Mouse (Mus musculus): ENCODE measurements at regions not wholly inside any gene's neighbourhood (a gene's known extent, or its start where the extent isn't known, plus 50 kb on each side); places are given as distances from the start of the nearest gene placed in this dataset.

GRCm38 (mm10) chr8:126526864-126527571 is 52.2 kb upstream of the Tarbp1 start:
- peak; percentile 87 for DNase-seq (ENCODE audit: low read depth, low spot score)
- H3K27ac ChIP-seq (ENCODE audit: control insufficient read depth, low read depth, low read length), result peak overlapping the region; percentile 74
- TF ChIP-seq ZMIZ1 (IDR thresholded peaks at IDR 0.05; ENCODE audit: low read depth, low read length) (no peak), POLR2AphosphoS2 (IDR thresholded peaks at IDR 0.05; ENCODE audit: low read length) (no peak), TAL1 (IDR thresholded peaks at IDR 0.05; ENCODE audit: low read length) (peak; percentile 49), ZKSCAN1 (IDR thresholded peaks at IDR 0.05; ENCODE audit: low read depth, low read length) (no peak), USF1 (IDR thresholded peaks at IDR 0.05; ENCODE audit: low read depth, low read length) (no peak), MYC (IDR thresholded peaks at IDR 0.05; ENCODE audit: low read depth, low read length) (0 out of 2 replicates have a peak, but pooled peaks have one; percentile 41), E2F4 (IDR thresholded peaks at IDR 0.05; ENCODE audit: borderline replicate concordance, low read depth, low read length) (no peak), MYB (IDR thresholded peaks at IDR 0.05; ENCODE audit: low read depth, low read length) (no peak), SIN3A (IDR thresholded peaks at IDR 0.05; ENCODE audit: low read length) (peak; percentile 69), ELF1 (IDR thresholded peaks at IDR 0.05; ENCODE audit: low read depth, low read length) (0 out of 2 replicates have a peak, but pooled peaks have one; percentile 21), KAT2A (conservative IDR thresholded peaks at IDR 0.05; ENCODE audit: low read depth, low read length) (no peak), ZC3H11A (IDR thresholded peaks at IDR 0.05; ENCODE audit: low read depth, low read length) (no peak), NRF1 (IDR thresholded peaks at IDR 0.05; ENCODE audit: insufficient read depth, low read depth, low read length, poor library complexity, severe bottlenecking) (peak; percentile 51; the same call in 1 of the 2 replicates), CHD1 (IDR thresholded peaks at IDR 0.05; ENCODE audit: low read depth, low read length) (no peak), ETS1 (IDR thresholded peaks at IDR 0.05; ENCODE audit: low read depth, low read length) (peak; percentile 75), TBP (IDR thresholded peaks at IDR 0.05; ENCODE audit: low read depth, low read length) (peak; percentile 67), MEF2A (IDR thresholded peaks at IDR 0.05; ENCODE audit: extremely low read depth, insufficient replicate concordance, low read depth, low read length, poor library complexity, severe bottlenecking) (no peak; the same call in 1 of the 2 replicates), GABPA (IDR thresholded peaks at IDR 0.05; ENCODE audit: low read depth, low read length) (no peak), MXI1 (IDR thresholded peaks at IDR 0.05; ENCODE audit: low read depth, low read length) (peak; percentile 54; the same call in 1 of the 2 replicates), NELFE (IDR thresholded peaks at IDR 0.05; ENCODE audit: low read depth, low read length) (peak; percentile 41; the same call in 1 of the 2 replicates), MAFK (IDR thresholded peaks at IDR 0.05; ENCODE audit: borderline replicate concordance, low read depth, low read length) (no peak), ZNF384 (IDR thresholded peaks at IDR 0.05; ENCODE audit: low read depth, low read length) (no peak), BHLHE40 (IDR thresholded peaks at IDR 0.05; ENCODE audit: borderline replicate concordance, low read depth, low read length) (no peak), EP300 (IDR thresholded peaks at IDR 0.05; ENCODE audit: low read depth in 1 of 2, low read length in 2 of 2) (peak; percentile 70 to 83), RAD21 (IDR thresholded peaks at IDR 0.05; ENCODE audit: low read depth, low read length) (no peak), MAX (IDR thresholded peaks at IDR 0.05; ENCODE audit: low read length) (no peak), GATA1 (IDR thresholded peaks at IDR 0.05; ENCODE audit: low read depth, low read length) (peak; percentile 90), CTCF (IDR thresholded peaks at IDR 0.05 in 2 of 3, conservative IDR thresholded peaks at IDR 0.05 in 1 of 3; ENCODE audit: control insufficient read depth in 1 of 3, insufficient read depth in 1 of 3, low read depth in 2 of 3, low read length in 3 of 3, poor library complexity in 1 of 3, severe bottlenecking in 1 of 3) (no peak), UBTF (IDR thresholded peaks at IDR 0.05; ENCODE audit: borderline replicate concordance, insufficient read depth, low read depth, low read length) (no peak), HCFC1 (IDR thresholded peaks at IDR 0.05; ENCODE audit: low read depth, low read length) (no peak), RCOR1 (IDR thresholded peaks at IDR 0.05; ENCODE audit: low read depth, low read length) (peak; percentile 41; the same call in 1 of the 2 replicates), MAZ (IDR thresholded peaks at IDR 0.05; ENCODE audit: low read depth, low read length) (peak; percentile 78), CHD2 (IDR thresholded peaks at IDR 0.05; ENCODE audit: low read length) (no peak), POLR2AphosphoS5 (IDR thresholded peaks at IDR 0.05; ENCODE audit: borderline replicate concordance, low read depth, low read length) (no peak), JUND (IDR thresholded peaks at IDR 0.05; ENCODE audit: low read depth, low read length) (no peak), USF2 (IDR thresholded peaks at IDR 0.05; ENCODE audit: borderline replicate concordance in 1 of 2, insufficient read depth in 1 of 2, low read depth in 1 of 2, low read length in 2 of 2) (no peak)

More at GRCm38 (mm10) chr8:126526864-126527571, 52.2 kb upstream of the Tarbp1 start:
- Histone ChIP-seq H3K27me3 (ENCODE audit: control insufficient read depth in 1 of 2, insufficient read depth in 2 of 2, low read length in 2 of 2) (no peaks in the 10 kb centered on the region), H3K4me1 (ENCODE audit: control insufficient read depth in 1 of 2, insufficient read depth in 2 of 2, low read length in 2 of 2) (peaks cover 4 to 12% of the 10 kb centered on the region in 2 experiments), H3K9ac (ENCODE audit: control insufficient read depth, low read depth, low read length, poor library complexity, severe bottlenecking) (peak overlapping the region; percentile 65), H3K79me2 (ENCODE audit: control insufficient read depth, insufficient read depth, low read length, poor library complexity) (no peaks in the 10 kb centered on the region; the same call in 1 of the 2 replicates), H3K9me3 (replicated peaks; ENCODE audit: insufficient read depth, low read length) (no peaks in the 10 kb centered on the region), H3K36me3 (ENCODE audit: control insufficient read depth in 1 of 2, insufficient read depth in 2 of 2, low read length in 2 of 2) (peaks cover 0 to 6% of the 10 kb centered on the region in 2 experiments; a peak in 2 of 4 replicates), H3K4me3 (ENCODE audit: control insufficient read depth in 1 of 2, insufficient read depth in 1 of 2, low read depth in 2 of 2, low read length in 2 of 2) (peak overlapping the region; percentile 34 to 49)

Data from MEL (cell line).